Mouse (Mus musculus): ENCODE data around the gene Faf2.
"Not testable (repeated sequence)": the region's sequence is repeated elsewhere in the genome, so short reads cannot be mapped to it uniquely, and the experiment has no call there.

Gene Faf2

GRCm38 (mm10) chr13:54605426-54605825 lies 16.2 kb upstream of the Faf2 start:
- in situ Hi-C loops (cut with MboI; ENCODE audit: low sequenced_read_pairs), result no loop called here

- in situ Hi-C loops (cut with MboI; ENCODE audit: low sequenced_read_pairs), result no loop called here
These were observed 14.4 kb upstream of the Faf2 start for GRCm38 (mm10) chr13:54607204-54607603.

- in situ Hi-C loops (cut with MboI; ENCODE audit: low sequenced_read_pairs), result no loop called here
These were observed 13.6 kb upstream of the Faf2 start for GRCm38 (mm10) chr13:54608002-54608401.

GRCm38 (mm10) chr13:54608666-54609065 lies 12.9 kb upstream of the Faf2 start:
- in situ Hi-C loops (cut with MboI; ENCODE audit: low sequenced_read_pairs), result no loop called here

- in situ Hi-C loops (cut with MboI; ENCODE audit: low sequenced_read_pairs), result no loop called here
These were observed 12.3 kb upstream of the Faf2 start for GRCm38 (mm10) chr13:54609301-54609700.

GRCm38 (mm10) chr13:54610613-54610971 lies 11.0 kb upstream of the Faf2 start:
- in situ Hi-C loops (cut with MboI; ENCODE audit: low sequenced_read_pairs), result no loop called here

GRCm38 (mm10) chr13:54610972-54611754 lies 10.4 kb upstream of the Faf2 start, which contains the start of gene Cltb:
Gene Cltb, minus strand, starts transcription at chr13:54611344.
- in situ Hi-C loops (cut with MboI; ENCODE audit: low sequenced_read_pairs), result no loop called here

GRCm38 (mm10) chr13:54613141-54613540 lies 8.4 kb upstream of the Faf2 start:
- in situ Hi-C loops (cut with MboI; ENCODE audit: low sequenced_read_pairs), result not testable (repeated sequence)

- in situ Hi-C loops (cut with MboI; ENCODE audit: low sequenced_read_pairs), result no loop called here
These were observed 5.3 kb upstream of the Faf2 start for GRCm38 (mm10) chr13:54616307-54616706.

GRCm38 (mm10) chr13:54616998-54617397 lies 4.6 kb upstream of the Faf2 start:
- in situ Hi-C loops (cut with MboI; ENCODE audit: low sequenced_read_pairs), result no loop called here

- in situ Hi-C loops (cut with MboI; ENCODE audit: low sequenced_read_pairs), result no loop called here
These were observed 457 bp downstream of the Faf2 start for GRCm38 (mm10) chr13:54621960-54622521.

- in situ Hi-C loops (cut with MboI; ENCODE audit: low sequenced_read_pairs), result no loop called here
These were observed 7.5 kb downstream of the Faf2 start for GRCm38 (mm10) chr13:54629128-54629527.

GRCm38 (mm10) chr13:54632731-54633277 lies 11.2 kb downstream of the Faf2 start:
- in situ Hi-C loops (cut with MboI; ENCODE audit: low sequenced_read_pairs), result no loop called here

GRCm38 (mm10) chr13:54635011-54635410 lies 13.4 kb downstream of the Faf2 start:
- in situ Hi-C loops (cut with MboI; ENCODE audit: low sequenced_read_pairs), result no loop called here

GRCm38 (mm10) chr13:54650461-54650860 lies 28.9 kb downstream of the Faf2 start:
- in situ Hi-C loops (cut with MboI; ENCODE audit: low sequenced_read_pairs), result no loop called here

GRCm38 (mm10) chr13:54660877-54661276 lies 39.3 kb downstream of the Faf2 start:
- in situ Hi-C loops (cut with MboI; ENCODE audit: low sequenced_read_pairs), result no loop called here

- in situ Hi-C loops (cut with MboI; ENCODE audit: low sequenced_read_pairs), result no loop called here
These were observed 39.8 kb downstream of the Faf2 start for GRCm38 (mm10) chr13:54661358-54661757.

- in situ Hi-C loops (cut with MboI; ENCODE audit: low sequenced_read_pairs), result no loop called here
These were observed 42.4 kb downstream of the Faf2 start for GRCm38 (mm10) chr13:54663999-54664398.

- in situ Hi-C loops (cut with MboI; ENCODE audit: low sequenced_read_pairs), result no loop called here
These were observed 42.9 kb downstream of the Faf2 start for GRCm38 (mm10) chr13:54664509-54664908.

GRCm38 (mm10) chr13:54665062-54665461 lies 43.5 kb downstream of the Faf2 start:
- in situ Hi-C loops (cut with MboI; ENCODE audit: low sequenced_read_pairs), result no loop called here

- in situ Hi-C loops (cut with MboI; ENCODE audit: low sequenced_read_pairs), result no loop called here
These were observed 48.9 kb downstream of the Faf2 start for GRCm38 (mm10) chr13:54670491-54670890.

GRCm38 (mm10) chr13:54675895-54676590 lies 54.5 kb downstream of the Faf2 start:
- in situ Hi-C loops (cut with MboI; ENCODE audit: low sequenced_read_pairs), result no loop called here
